Mouse (Mus musculus): Measurements from ENCODE around the gene Ptchd1.

Ptchd1 gene

GRCm38 (mm10) chrX:155623701-155624281 lies at the start of gene Ptchd1:
TSS of gene Ptchd1 (minus strand) at chrX:155623814.
- DNase-seq (ENCODE audit: low spot score in 2 of 2) = peak; percentile 12 to 16

- no peak for DNase-seq (ENCODE audit: low spot score in 2 of 2)
Observed at GRCm38 (mm10) chrX:155657971-155658370, 34.4 kb upstream of the Ptchd1 start.

GRCm38 (mm10) chrX:155645975-155646374 lies 22.4 kb upstream of the Ptchd1 start:
- no peak for DNase-seq (ENCODE audit: low spot score in 2 of 2)

- DNase-seq (ENCODE audit: low spot score in 2 of 2) = no peak
Observed at GRCm38 (mm10) chrX:155643975-155644374, 20.4 kb upstream of the Ptchd1 start.

GRCm38 (mm10) chrX:155625671-155626196 lies 2.1 kb upstream of the Ptchd1 start:
- no peak for DNase-seq (ENCODE audit: low spot score in 2 of 2)

- DNase-seq (ENCODE audit: low spot score in 2 of 2) = no peak
Observed at GRCm38 (mm10) chrX:155624895-155625294, 1.3 kb upstream of the Ptchd1 start.

GRCm38 (mm10) chrX:155624341-155624841 lies 777 bp upstream of the Ptchd1 start, which contains the start of gene Gm15155:
TSS of gene Gm15155 (plus strand) at chrX:155624741.
- peak; percentile 19 to 39 for DNase-seq (ENCODE audit: low spot score in 2 of 2)

- DNase-seq (ENCODE audit: low spot score in 2 of 2) = peak in 1 of 2 experiments; percentile 29
Observed at GRCm38 (mm10) chrX:155622961-155623599, 534 bp downstream of the Ptchd1 start.

- DNase-seq (ENCODE audit: low spot score in 2 of 2) = peak in 1 of 2 experiments; percentile 8
Observed at GRCm38 (mm10) chrX:155622527-155622926, 1.1 kb downstream of the Ptchd1 start.

- peak; percentile 12 for DNase-seq (ENCODE audit: low spot score in 2 of 2)
Observed at GRCm38 (mm10) chrX:155601196-155601595, 22.4 kb downstream of the Ptchd1 start.

GRCm38 (mm10) chrX:155596390-155596789 lies 27.2 kb downstream of the Ptchd1 start:
- no peak for DNase-seq (ENCODE audit: low spot score in 2 of 2)

- no peak for DNase-seq (ENCODE audit: low spot score in 2 of 2)
Observed at GRCm38 (mm10) chrX:155594685-155595084, 28.9 kb downstream of the Ptchd1 start.

- DNase-seq (ENCODE audit: low spot score in 2 of 2) = no peak
Observed at GRCm38 (mm10) chrX:155592467-155592866, 31.1 kb downstream of the Ptchd1 start.

GRCm38 (mm10) chrX:155591490-155591889 lies 32.1 kb downstream of the Ptchd1 start:
- DNase-seq (ENCODE audit: low spot score in 2 of 2) = no peak

- no peak for DNase-seq (ENCODE audit: low spot score in 2 of 2)
Observed at GRCm38 (mm10) chrX:155584586-155584985, 39.0 kb downstream of the Ptchd1 start.

- DNase-seq (ENCODE audit: low spot score in 2 of 2) = no peak
Observed at GRCm38 (mm10) chrX:155579791-155580190, 43.8 kb downstream of the Ptchd1 start.

GRCm38 (mm10) chrX:155572396-155572795 lies 51.2 kb downstream of the Ptchd1 start:
- DNase-seq (ENCODE audit: low spot score in 2 of 2) = no peak

- DNase-seq (ENCODE audit: low spot score in 2 of 2) = no peak
Observed at GRCm38 (mm10) chrX:155543780-155544179, 79.8 kb downstream of the Ptchd1 start.

Measured in frontal cortex, postnatal 10 days (tissue).